In the genomic region with DNA sequence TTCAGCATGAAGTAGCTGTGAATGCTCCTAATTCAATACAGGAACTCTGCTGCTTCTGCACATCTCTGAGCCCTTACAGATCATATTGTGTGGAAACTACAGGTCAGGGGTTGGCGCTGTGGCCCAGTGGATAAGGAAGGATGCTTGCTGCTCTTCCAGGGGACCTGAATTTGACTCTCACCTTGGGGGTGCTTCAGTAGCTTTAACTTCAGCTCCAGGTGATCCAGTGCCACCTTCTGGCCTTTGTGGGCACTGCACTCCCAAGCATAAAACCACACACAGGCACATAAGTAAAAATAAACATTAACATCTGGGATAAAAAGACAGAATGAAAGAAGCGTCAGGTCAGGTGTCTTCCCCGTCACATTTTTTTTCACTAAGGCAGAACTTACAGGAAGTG, we compare ENCODE assay signal across 7 mouse cellular contexts.
DNase-seq lines count a peak whose midpoint lies in the region; ATAC-seq and TF ChIP-seq lines count a peak whose summit lies in the region.

No protein-coding gene starts in this region.

- ATAC-seq in midbrain, embryonic 16.5 days: no peak
- no peak for ATAC-seq in forebrain, postnatal 0 days

- 0 out of 2 replicates have a peak, but pooled peaks cover 3% of the 10 kb centered on the region for H3K9me3 ChIP-seq in midbrain, embryonic 10.5 days (replicated peaks)
- no peaks in the 10 kb centered on the region for H3K9me3 ChIP-seq in midbrain, embryonic 16.5 days (replicated peaks; ENCODE audit: control insufficient read depth, low read length, poor library complexity, severe bottlenecking)
- no peaks in the 10 kb centered on the region for H3K9me3 ChIP-seq in forebrain, postnatal 0 days (ENCODE audit: low read length)

- intact Hi-C loops in left cerebral cortex, postnatal 10 days (cut with DNase I): loop anchor here (10.0 kb wide), 1 partner anchor 957 kb away; the partner anchor contains the start of gene Gpc6

- 52% methylated on average over 3 of the region's 3 CpGs for WGBS in midbrain, embryonic 10.5 days
- 50% methylated on average over 3 of the region's 3 CpGs for WGBS in midbrain, embryonic 16.5 days
- 56% methylated on average over 3 of the region's 3 CpGs for WGBS in bone marrow, adult 2 months
- WGBS in forebrain, postnatal 0 days: 59% methylated on average over 3 of the region's 3 CpGs

- peaks cover 3% of the 10 kb centered on the region; the same call in 1 of the 2 replicates for H3K36me3 ChIP-seq in midbrain, embryonic 10.5 days
- H3K36me3 ChIP-seq in midbrain, embryonic 16.5 days (ENCODE audit: control insufficient read depth, insufficient read depth, low read length): no peaks in the 10 kb centered on the region
- no peaks in the 10 kb centered on the region for H3K36me3 ChIP-seq in forebrain, postnatal 0 days (ENCODE audit: insufficient read depth)

- peak; percentile 58 for DNase-seq in midbrain, embryonic 10.5 days (ENCODE audit: low spot score)
- peak; percentile 20 for DNase-seq in Muller cell, postnatal 12 days (ENCODE audit: inconsistent ontology term)
- DNase-seq in forebrain, postnatal 0 days: peak; percentile 67
- DNase-seq in left cerebral cortex, postnatal 10 days (ENCODE audit: extremely low spot score in 1 of 2, low spot score in 2 of 2): peak; percentile 27 to 42
- peak; percentile 60 to 63 for DNase-seq in right cerebral cortex, adult 2 months (ENCODE audit: low spot score in 2 of 2)

- H3K4me1 ChIP-seq in midbrain, embryonic 10.5 days: peaks cover 20% of the 10 kb centered on the region
- peaks cover 5% of the 10 kb centered on the region; the same call in 1 of the 2 replicates for H3K4me1 ChIP-seq in midbrain, embryonic 16.5 days (ENCODE audit: control insufficient read depth, insufficient read depth, low read length)
- H3K4me1 ChIP-seq in bone marrow, adult 2 months (ENCODE audit: control insufficient read depth, insufficient read depth, low read length): no peaks in the 10 kb centered on the region
- no peaks in the 10 kb centered on the region for H3K4me1 ChIP-seq in forebrain, postnatal 0 days (ENCODE audit: insufficient read depth)

- H3K9ac ChIP-seq in midbrain, embryonic 16.5 days (ENCODE audit: low read depth, low read length): no peak overlapping the region
- H3K9ac ChIP-seq in forebrain, postnatal 0 days: no peak overlapping the region

- TF ChIP-seq POLR2A in bone marrow, adult 2 months (IDR thresholded peaks at IDR 0.05; ENCODE audit: borderline replicate concordance, control insufficient read depth, low read depth, low read length): no peak

- no peaks in the 10 kb centered on the region for H3K27me3 ChIP-seq in midbrain, embryonic 10.5 days (ENCODE audit: low read depth, poor library complexity, severe bottlenecking)
- no peaks in the 10 kb centered on the region for H3K27me3 ChIP-seq in midbrain, embryonic 16.5 days (ENCODE audit: control insufficient read depth, insufficient read depth, low read depth, low read length)
- no peaks in the 10 kb centered on the region for H3K27me3 ChIP-seq in forebrain, postnatal 0 days (ENCODE audit: insufficient read depth, low read length)

- H3K4me2 ChIP-seq in midbrain, embryonic 16.5 days (ENCODE audit: low read length): no peak overlapping the region
- no peak overlapping the region for H3K4me2 ChIP-seq in forebrain, postnatal 0 days (ENCODE audit: low read depth)

- no peak overlapping the region for H3K27ac ChIP-seq in midbrain, embryonic 10.5 days (replicated peaks)
- no peak overlapping the region for H3K27ac ChIP-seq in midbrain, embryonic 16.5 days (ENCODE audit: low read length)
- H3K27ac ChIP-seq in bone marrow, adult 2 months (ENCODE audit: control insufficient read depth, insufficient read depth, low read depth, low read length, poor library complexity): no peak overlapping the region
- no peak overlapping the region for H3K27ac ChIP-seq in forebrain, postnatal 0 days (ENCODE audit: low read depth, low read length)

- H3K4me3 ChIP-seq in midbrain, embryonic 10.5 days: no peak overlapping the region
- H3K4me3 ChIP-seq in midbrain, embryonic 16.5 days (ENCODE audit: low read depth, low read length): no peak overlapping the region
- H3K4me3 ChIP-seq in bone marrow, adult 2 months (replicated peaks; ENCODE audit: control insufficient read depth, low read depth, low read length): no peak overlapping the region
- H3K4me3 ChIP-seq in forebrain, postnatal 0 days (ENCODE audit: low read depth, low read length): no peak overlapping the region

- TF ChIP-seq CTCF in bone marrow, adult 2 months (IDR thresholded peaks at IDR 0.05; ENCODE audit: control insufficient read depth, insufficient read depth, low read length): peak; percentile 67
- peak; percentile 83 for TF ChIP-seq CTCF in forebrain, postnatal 0 days (IDR thresholded peaks at IDR 0.05; ENCODE audit: low read depth)
